In the genomic region with DNA sequence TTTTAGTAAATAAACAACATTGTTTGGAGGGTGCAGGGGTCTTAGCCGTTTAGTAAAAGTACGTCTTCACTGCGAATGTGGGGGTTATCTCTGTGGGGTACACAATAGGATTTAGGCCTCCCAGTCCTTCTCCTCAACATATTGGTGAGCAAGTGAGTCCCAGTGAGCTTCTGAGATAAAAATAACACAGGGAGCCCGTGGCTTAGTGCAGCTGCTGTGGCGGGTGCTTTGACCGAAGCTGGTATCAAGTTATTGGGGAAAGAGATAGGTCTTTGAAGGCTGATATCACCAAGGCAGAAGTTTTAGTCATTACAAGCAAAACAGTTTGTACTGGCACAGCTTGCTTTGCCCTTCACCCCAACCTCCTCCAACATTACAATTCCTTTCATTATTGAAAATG, we compare ENCODE assay signal across 1 mouse cellular context.
TF ChIP-seq lines count a peak whose summit lies in the region.

No protein-coding gene starts in this region.

TF ChIP-seq in CH12.LX, 34 proteins besides CTCF, POLR2A, EP300 and RAD21 (continued from another document):
- no peak for TF ChIP-seq KAT2A (IDR thresholded peaks at IDR 0.05; ENCODE audit: insufficient replicate concordance, low read length)
- TF ChIP-seq ZMIZ1 (IDR thresholded peaks at IDR 0.05; ENCODE audit: low read depth, low read length) = no peak
- TF ChIP-seq NRF1 (IDR thresholded peaks at IDR 0.05; ENCODE audit: low read depth, low read length) = no peak
- TF ChIP-seq MYC (IDR thresholded peaks at IDR 0.05; ENCODE audit: low read depth, low read length) = no peak
- TF ChIP-seq MAZ (IDR thresholded peaks at IDR 0.05; ENCODE audit: low read depth, low read length) = no peak
- TF ChIP-seq USF1 (IDR thresholded peaks at IDR 0.05; ENCODE audit: low read depth, low read length) = no peak
- TF ChIP-seq E2F4 (IDR thresholded peaks at IDR 0.05; ENCODE audit: insufficient replicate concordance, low read depth, low read length) = no peak
- TF ChIP-seq ELF1 (IDR thresholded peaks at IDR 0.05; ENCODE audit: low read depth, low read length) = no peak
- TF ChIP-seq UBTF (IDR thresholded peaks at IDR 0.05; ENCODE audit: low read depth, low read length) = no peak
- TF ChIP-seq TBP (conservative IDR thresholded peaks at IDR 0.05; ENCODE audit: low read depth, low read length) = no peak
- no peak for TF ChIP-seq PAX5 (IDR thresholded peaks at IDR 0.05; ENCODE audit: low read length)
- no peak for TF ChIP-seq NELFE (IDR thresholded peaks at IDR 0.05; ENCODE audit: low read depth, low read length)
- TF ChIP-seq CHD2 (IDR thresholded peaks at IDR 0.05; ENCODE audit: low read length) = no peak
- no peak for TF ChIP-seq GABPA (IDR thresholded peaks at IDR 0.05; ENCODE audit: insufficient replicate concordance, low read depth, low read length)
- no peak for TF ChIP-seq ZKSCAN1 (IDR thresholded peaks at IDR 0.05; ENCODE audit: borderline replicate concordance, low read depth, low read length)
TF ChIP-seq in CH12.LX: peak in this region for 0.
